Mouse (Mus musculus) bone marrow, adult 2 months (tissue): ENCODE measurements around the gene Zc3h12d. TPM values are rescaled to one million over a fixed set of nuclear protein-coding genes. Genes with fewer than 3 reads are reported as not detected.
A peak's percentile ranks its signal among the peaks of the same experiment; 100 is the strongest.

ENCODE experiments used
- H3K27ac ChIP-seq: fragments of 200-500 bp; 2 replicates; pipeline ENCODE4 v1.5.1; 2012; ENCODE audit warnings: low read depth, mild to moderate bottlenecking, control low read depth, inconsistent platforms, low read length; ENCODE audit not compliant: control insufficient read depth, poor library complexity, insufficient read depth
- H3K4me1 ChIP-seq: fragments of 200-500 bp; 2 replicates; pipeline ENCODE4 v1.6.1; 2011; ENCODE audit warnings: low read length; ENCODE audit not compliant: control insufficient read depth, insufficient read depth
- H3K4me3 ChIP-seq: fragments of 200-500 bp; replicated peaks from 2 replicates; pipeline ENCODE3; 2011; ENCODE audit warnings: mild to moderate bottlenecking, low read depth, low read length, control low read depth; ENCODE audit not compliant: control insufficient read depth
- CTCF ChIP-seq: fragments of 200-500 bp; IDR thresholded peaks from 2 replicates; pipeline ENCODE4 v1.5.1; 2011; ENCODE audit warnings: low read length, control low read depth; ENCODE audit not compliant: control insufficient read depth, insufficient read depth
- POLR2A ChIP-seq: fragments of 200-500 bp; IDR thresholded peaks from 2 replicates; pipeline ENCODE4 v1.6.1; 2011; ENCODE audit warnings: low read depth, mild to moderate bottlenecking, control low read depth, low read length, borderline replicate concordance; ENCODE audit not compliant: control insufficient read depth
- WGBS: fragments of 180-500 bp; shearing (Covaris S2); methylation state at CpG from one replicate; pipeline ENCODE4 v1.1.7; 2018; 5-methylcytosine and 5-hydroxymethylcytosine counted together
- polyA plus RNA-seq: library from polyadenylated mRNA; stranded (reverse); fragments of >200 nt; gene quantifications from 2 replicates; pipeline ENCODE4 v1.2.4, GENCODE M21; 2011; ENCODE audit warnings: low replicate concordance; ENCODE audit not compliant: missing spikeins, insufficient read depth, insufficient read length

The Zc3h12d gene
- polyA plus RNA-seq, 1 experiment, result 4.9 TPM

GRCm38 (mm10) chr10:7833377-7834165 lies 1.3 kb downstream of the Zc3h12d start:
- TF ChIP-seq POLR2A (no peak), CTCF (0 out of 2 replicates have a peak, but pooled peaks have one; percentile 24)
- H3K27ac ChIP-seq, result peak overlapping the region; percentile 78
- peak overlapping the region; percentile 16 for H3K4me3 ChIP-seq

GRCm38 (mm10) chr10:7834671-7835225 lies 2.5 kb downstream of the Zc3h12d start:
- no peak for TF ChIP-seq POLR2A
- no peak for TF ChIP-seq CTCF
- 45% methylated on average over 10 of the region's 10 CpGs for WGBS
- H3K27ac ChIP-seq, result peak overlapping the region; percentile 72
- no peak overlapping the region for H3K4me3 ChIP-seq
- H3K4me1 ChIP-seq, result peaks cover 5% of the 10 kb centered on the region; the same call in 1 of the 2 replicates

More at GRCm38 (mm10) chr10:7833377-7834165, 1.3 kb downstream of the Zc3h12d start:
- 48% methylated on average over 9 of the region's 9 CpGs for WGBS
- H3K4me1 ChIP-seq, result peaks cover 5% of the 10 kb centered on the region; the same call in 1 of the 2 replicates

DNA sequence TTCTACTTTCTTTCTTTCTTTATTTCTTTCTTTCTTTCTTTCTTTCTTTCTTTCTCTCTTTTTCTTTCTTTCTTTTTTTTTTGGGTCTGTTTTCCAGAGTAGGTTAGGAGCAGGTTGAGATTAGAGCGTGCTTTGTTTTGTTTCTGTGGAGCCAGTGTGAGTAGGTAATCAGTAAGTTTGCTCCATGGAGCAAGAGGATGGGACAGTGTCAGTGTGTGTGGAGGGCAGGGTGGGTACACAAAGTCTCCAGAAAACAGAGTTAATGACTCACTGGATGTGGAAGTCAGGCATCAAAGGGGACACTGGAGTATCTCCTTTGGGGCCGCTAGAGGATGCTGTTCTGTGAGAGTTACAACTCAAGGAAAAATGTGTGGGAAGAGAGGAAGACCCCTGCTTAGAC lies 4.6 kb downstream of the Zc3h12d start:
- TF ChIP-seq CTCF (no peak), POLR2A (no peak)
- peaks cover 8% of the 10 kb centered on the region for H3K4me1 ChIP-seq
- H3K4me3 ChIP-seq, result no peak overlapping the region
- H3K27ac ChIP-seq, result no peak overlapping the region
- 88% methylated on average over 2 of the region's 2 CpGs for WGBS

- peaks cover 7% of the 10 kb centered on the region for H3K4me1 ChIP-seq
- TF ChIP-seq POLR2A, result no peak
- no peak for TF ChIP-seq CTCF
- WGBS, result 84% methylated on average over 8 of the region's 8 CpGs
Observed at GRCm38 (mm10) chr10:7837446-7837845, 5.2 kb downstream of the Zc3h12d start.

GRCm38 (mm10) chr10:7838036-7838435 lies 5.8 kb downstream of the Zc3h12d start:
- no peak overlapping the region for H3K27ac ChIP-seq
- H3K4me3 ChIP-seq, result no peak overlapping the region
- peaks cover 6% of the 10 kb centered on the region for H3K4me1 ChIP-seq
- WGBS, result 80% methylated on average over 8 of the region's 8 CpGs
- no peak for TF ChIP-seq CTCF
- TF ChIP-seq POLR2A, result no peak

More at GRCm38 (mm10) chr10:7837446-7837845, 5.2 kb downstream of the Zc3h12d start:
- H3K27ac ChIP-seq, result no peak overlapping the region
- no peak overlapping the region for H3K4me3 ChIP-seq

DNA sequence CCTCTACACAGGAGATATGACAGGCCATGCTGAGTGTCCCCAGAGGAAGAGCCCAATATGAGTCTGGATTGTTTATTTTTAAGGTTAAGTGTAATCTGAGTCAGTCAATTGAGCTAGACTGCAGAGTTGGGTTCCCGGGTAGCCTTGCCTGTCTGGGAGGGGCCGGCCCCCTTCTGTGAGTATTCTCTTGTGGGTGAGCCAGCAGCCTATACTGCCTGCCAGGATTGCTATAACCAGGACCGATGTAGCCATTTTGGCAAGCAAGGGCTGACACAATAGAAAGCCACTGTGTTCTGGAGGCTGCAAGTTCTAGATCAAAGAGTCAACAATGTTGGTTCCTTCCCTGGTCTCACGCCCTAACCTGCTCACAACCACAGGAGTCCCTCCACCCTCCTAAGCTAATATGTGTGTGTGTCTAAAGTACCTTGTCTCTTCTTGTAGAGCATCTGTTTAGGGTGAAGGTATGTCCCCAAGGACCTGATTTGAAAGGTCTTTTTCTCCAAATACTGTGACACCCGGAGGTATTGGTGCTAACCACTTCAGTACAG lies 6.7 kb downstream of the Zc3h12d start:
- peaks cover 5% of the 10 kb centered on the region for H3K4me1 ChIP-seq
- no peak overlapping the region for H3K27ac ChIP-seq
- WGBS, result 71% methylated on average over 5 of the region's 5 CpGs
- no peak for TF ChIP-seq CTCF
- H3K4me3 ChIP-seq, result no peak overlapping the region

DNA sequence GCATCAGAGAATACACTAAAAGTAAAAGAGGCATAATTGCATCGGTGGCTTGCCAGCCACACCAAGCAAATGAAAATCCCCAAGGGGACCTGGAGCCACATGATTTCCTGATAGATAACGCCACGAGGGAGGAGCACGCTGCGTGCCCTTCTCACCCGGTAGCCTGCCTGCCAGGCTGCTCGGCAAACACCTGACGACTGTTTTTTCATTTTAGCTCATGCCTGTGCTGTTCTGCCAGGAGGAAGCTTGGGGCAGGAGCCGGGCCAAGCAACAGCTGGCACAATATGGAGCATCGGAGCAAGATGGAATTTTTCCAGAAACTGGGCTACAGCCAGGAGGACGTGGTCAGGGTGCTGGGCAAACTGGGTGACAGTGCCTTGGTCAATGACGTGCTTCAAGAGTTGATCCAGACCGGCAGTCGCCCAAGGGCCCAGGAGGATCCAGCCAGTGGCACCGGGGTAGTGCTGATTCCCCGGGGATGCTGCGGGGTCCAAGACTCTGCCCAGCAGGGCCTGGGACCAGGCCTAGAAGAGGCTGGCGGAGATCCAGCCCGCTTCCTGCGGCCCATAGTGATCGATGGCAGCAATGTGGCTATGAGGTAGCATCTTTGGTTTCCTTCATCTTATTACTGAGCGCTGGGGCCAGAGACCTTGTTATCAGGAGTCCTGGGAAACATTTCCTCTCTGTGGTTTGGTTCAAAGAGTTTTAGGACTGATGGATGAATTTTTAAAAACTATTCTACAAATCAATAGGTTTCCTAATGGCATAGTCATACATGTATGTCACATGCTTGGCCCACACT lies 7.5 kb downstream of the Zc3h12d start:
- H3K4me3 ChIP-seq, result no peak overlapping the region

GRCm38 (mm10) chr10:7840353-7840733 lies 8.1 kb downstream of the Zc3h12d start:
- TF ChIP-seq POLR2A (no peak), CTCF (no peak)
- peaks cover 7% of the 10 kb centered on the region for H3K4me1 ChIP-seq
- H3K27ac ChIP-seq, result no peak overlapping the region
- no peak overlapping the region for H3K4me3 ChIP-seq
- WGBS, result 80% methylated on average over 2 of the region's 2 CpGs

More for the DNA sequence above, 7.5 kb downstream of the Zc3h12d start:
- H3K4me1 ChIP-seq, result peaks cover 7% of the 10 kb centered on the region
- no peak for TF ChIP-seq POLR2A
- TF ChIP-seq CTCF, result no peak
- peak overlapping the region; percentile 48 for H3K27ac ChIP-seq
- 27% methylated on average over 22 of the region's 22 CpGs for WGBS
